Mouse (Mus musculus) kidney, embryonic 15.5 days (tissue): ENCODE results near the gene Kcnn4. TPM values are rescaled to one million over a fixed set of nuclear protein-coding genes. Genes with fewer than 3 reads are reported as not detected.

Source experiments
- ATAC-seq: fragments of 200-750 bp; cut with Nextera tagmentation; replicated peaks from 2 replicates; pipeline ENCODE4 v1.8.0; 2017; ENCODE audit warnings: moderate TSS enrichment; ENCODE audit not compliant: low FRiP score
- H3K27ac ChIP-seq: fragments of 300-500 bp; sonication (generic); 2 replicates; pipeline ENCODE4 v1.5.1; 2015; ENCODE audit warnings: mild to moderate bottlenecking, inconsistent platforms
- H3K27me3 ChIP-seq: fragments of 300-500 bp; sonication (generic); 2 replicates; pipeline ENCODE4 v1.6.1; 2015; ENCODE audit warnings: inconsistent platforms
- H3K36me3 ChIP-seq: fragments of 300-500 bp; sonication (generic); 2 replicates; pipeline ENCODE4 v1.6.1; 2015; ENCODE audit warnings: inconsistent platforms
- H3K4me1 ChIP-seq: fragments of 300-500 bp; sonication (generic); 2 replicates; pipeline ENCODE4 v1.6.1; 2015; ENCODE audit warnings: inconsistent platforms
- H3K4me2 ChIP-seq: fragments of 300-500 bp; sonication (generic); 2 replicates; pipeline ENCODE4 v1.6.1; 2015; ENCODE audit warnings: moderate library complexity, mild to moderate bottlenecking, inconsistent platforms
- H3K4me3 ChIP-seq: fragments of 300-500 bp; sonication (generic); replicated peaks from 2 replicates; pipeline ENCODE4 v1.5.1; 2015; ENCODE audit warnings: mild to moderate bottlenecking, inconsistent platforms
- H3K9ac ChIP-seq: fragments of 300-500 bp; sonication (generic); 2 replicates; pipeline ENCODE4 v1.6.1; 2015; ENCODE audit warnings: mild to moderate bottlenecking, inconsistent platforms
- H3K9me3 ChIP-seq: fragments of 300-500 bp; sonication (generic); replicated peaks from 2 replicates; pipeline ENCODE4 v1.6.1; 2016; ENCODE audit warnings: inconsistent platforms
- WGBS: fragments of 180-500 bp; shearing (Covaris S2); methylation state at CpG from one replicate; pipeline ENCODE4 v1.1.7; 2015; ENCODE audit warnings: mixed read lengths; 5-methylcytosine and 5-hydroxymethylcytosine counted together
- polyA plus RNA-seq: library from polyadenylated mRNA; unstranded; fragments of >200 nt; fragmentation: Nextera tagmentation; extraction: Ambion mirVana; gene quantifications from 2 replicates; pipeline ENCODE4 v1.2.1, GENCODE M21; 2015

The Kcnn4 gene
- polyA plus RNA-seq, 1 experiment from 2014 or later: 5.5 TPM

GRCm38 (mm10) chr7:24346444-24346843 lies 23.6 kb upstream of the Kcnn4 start:
- H3K36me3 ChIP-seq: no peaks in the 10 kb centered on the region
- no peaks in the 10 kb centered on the region for H3K9me3 ChIP-seq
- no peak for ATAC-seq
- no peaks in the 10 kb centered on the region for H3K4me1 ChIP-seq
- no peak overlapping the region for H3K4me2 ChIP-seq
- H3K4me3 ChIP-seq: no peak overlapping the region
- H3K9ac ChIP-seq: no peak overlapping the region
- no peak overlapping the region for H3K27ac ChIP-seq
- 71% methylated on average over 5 of the region's 5 CpGs for WGBS
- H3K27me3 ChIP-seq: 0 out of 2 replicates have a peak, but pooled peaks cover 3% of the 10 kb centered on the region

GRCm38 (mm10) chr7:24348896-24349295 lies 21.2 kb upstream of the Kcnn4 start, which contains the start of gene Lypd5:
TSS of gene Lypd5 (plus strand) at chr7:24349196.
- H3K4me2 ChIP-seq: no peak within 1 kb of the TSS
- no peak within 1 kb of the TSS for H3K9ac ChIP-seq
- 0 out of 2 replicates have a peak, but pooled peaks cover 7% of the 10 kb centered on the region for H3K27me3 ChIP-seq
- no peak for ATAC-seq
- H3K4me3 ChIP-seq: no peak within 1 kb of the TSS
- 40% methylated on average over 6 of the region's 6 CpGs for WGBS
- H3K27ac ChIP-seq: no peak within 1 kb of the TSS
- H3K4me1 ChIP-seq: no peaks in the 10 kb centered on the region
- H3K9me3 ChIP-seq: no peaks in the 10 kb centered on the region
- H3K36me3 ChIP-seq: no peaks in the 10 kb centered on the region

GRCm38 (mm10) chr7:24355646-24356045 lies 14.4 kb upstream of the Kcnn4 start:
- H3K4me1 ChIP-seq: no peaks in the 10 kb centered on the region
- H3K4me3 ChIP-seq: no peak overlapping the region
- no peak for ATAC-seq
- no peaks in the 10 kb centered on the region for H3K36me3 ChIP-seq
- H3K27me3 ChIP-seq: 0 out of 2 replicates have a peak, but pooled peaks cover 4% of the 10 kb centered on the region
- no peak overlapping the region for H3K27ac ChIP-seq
- 83% methylated on average over 6 of the region's 6 CpGs for WGBS
- no peak overlapping the region for H3K9ac ChIP-seq
- no peak overlapping the region for H3K4me2 ChIP-seq
- H3K9me3 ChIP-seq: no peaks in the 10 kb centered on the region

- Histone ChIP-seq H3K9ac (no peak overlapping the region), H3K4me2 (no peak overlapping the region), H3K9me3 (no peaks in the 10 kb centered on the region), H3K36me3 (no peaks in the 10 kb centered on the region), H3K4me3 (no peak overlapping the region), H3K27me3 (0 out of 2 replicates have a peak, but pooled peaks cover 4% of the 10 kb centered on the region), H3K27ac (no peak overlapping the region), H3K4me1 (no peaks in the 10 kb centered on the region)
- no peak for ATAC-seq
- WGBS: 77% methylated on average over 10 of the region's 10 CpGs
These were observed 14.0 kb upstream of the Kcnn4 start for GRCm38 (mm10) chr7:24356081-24356480.

GRCm38 (mm10) chr7:24357899-24358298 lies 12.2 kb upstream of the Kcnn4 start:
- no peak for ATAC-seq
- no peaks in the 10 kb centered on the region for H3K4me1 ChIP-seq
- WGBS: 52% methylated on average over 4 of the region's 4 CpGs
- no peak overlapping the region for H3K4me3 ChIP-seq
- H3K9ac ChIP-seq: no peak overlapping the region
- no peaks in the 10 kb centered on the region for H3K9me3 ChIP-seq
- 0 out of 2 replicates have a peak, but pooled peaks cover 4% of the 10 kb centered on the region for H3K27me3 ChIP-seq
- H3K36me3 ChIP-seq: no peaks in the 10 kb centered on the region
- H3K4me2 ChIP-seq: no peak overlapping the region
- no peak overlapping the region for H3K27ac ChIP-seq

- Histone ChIP-seq H3K4me3 (no peak overlapping the region), H3K9ac (no peak overlapping the region), H3K9me3 (no peaks in the 10 kb centered on the region), H3K4me2 (no peak overlapping the region), H3K27ac (no peak overlapping the region), H3K36me3 (no peaks in the 10 kb centered on the region), H3K27me3 (no peaks in the 10 kb centered on the region), H3K4me1 (no peaks in the 10 kb centered on the region)
- ATAC-seq: no peak
- WGBS: 24% methylated on average over 9 of the region's 9 CpGs
These were observed 10.8 kb upstream of the Kcnn4 start for GRCm38 (mm10) chr7:24359269-24359668.

- ATAC-seq: no peak
- no peaks in the 10 kb centered on the region for H3K4me1 ChIP-seq
- no peak overlapping the region for H3K27ac ChIP-seq
- no peaks in the 10 kb centered on the region for H3K36me3 ChIP-seq
- H3K9ac ChIP-seq: no peak overlapping the region
- no peaks in the 10 kb centered on the region for H3K9me3 ChIP-seq
- H3K4me2 ChIP-seq: no peak overlapping the region
- WGBS: 68% methylated on average over 4 of the region's 4 CpGs
- H3K4me3 ChIP-seq: no peak overlapping the region
- H3K27me3 ChIP-seq: no peaks in the 10 kb centered on the region
These were observed 9.1 kb upstream of the Kcnn4 start for GRCm38 (mm10) chr7:24361001-24361400.

GRCm38 (mm10) chr7:24363228-24363627 lies 6.8 kb upstream of the Kcnn4 start:
- Histone ChIP-seq H3K9ac (no peak overlapping the region), H3K27me3 (no peaks in the 10 kb centered on the region), H3K27ac (no peak overlapping the region), H3K9me3 (no peaks in the 10 kb centered on the region), H3K4me3 (no peak overlapping the region), H3K4me1 (no peaks in the 10 kb centered on the region), H3K36me3 (no peaks in the 10 kb centered on the region), H3K4me2 (no peak overlapping the region)
- ATAC-seq: no peak
- WGBS: 23% methylated on average over 7 of the region's 7 CpGs

GRCm38 (mm10) chr7:24364827-24365226 lies 5.2 kb upstream of the Kcnn4 start:
- Histone ChIP-seq H3K36me3 (no peaks in the 10 kb centered on the region), H3K4me2 (no peak overlapping the region), H3K4me1 (peaks cover 5% of the 10 kb centered on the region), H3K9me3 (no peaks in the 10 kb centered on the region), H3K9ac (no peak overlapping the region), H3K27ac (no peak overlapping the region), H3K4me3 (no peak overlapping the region), H3K27me3 (no peaks in the 10 kb centered on the region)
- 20% methylated on average over 10 of the region's 10 CpGs for WGBS
- ATAC-seq: peak; percentile 56; the same call in 1 of the 2 replicates

- Histone ChIP-seq H3K4me1 (peaks cover 11% of the 10 kb centered on the region), H3K36me3 (no peaks in the 10 kb centered on the region), H3K27ac (no peak overlapping the region), H3K9me3 (no peaks in the 10 kb centered on the region), H3K27me3 (no peaks in the 10 kb centered on the region), H3K4me3 (no peak overlapping the region), H3K9ac (no peak overlapping the region), H3K4me2 (no peak overlapping the region)
- 0 out of 2 replicates have a peak, but pooled peaks have one; percentile 10 for ATAC-seq
- WGBS: 77% methylated on average over 5 of the region's 5 CpGs
These were observed 4.6 kb upstream of the Kcnn4 start for GRCm38 (mm10) chr7:24365258-24366014.

- WGBS: 78% methylated on average over 14 of the region's 15 CpGs
- H3K36me3 ChIP-seq: no peaks in the 10 kb centered on the region
- ATAC-seq: no peak
- H3K27me3 ChIP-seq: no peaks in the 10 kb centered on the region
- no peak overlapping the region for H3K27ac ChIP-seq
- no peak overlapping the region for H3K4me2 ChIP-seq
- H3K9ac ChIP-seq: no peak overlapping the region
- H3K4me1 ChIP-seq: peaks cover 11% of the 10 kb centered on the region
- no peak overlapping the region for H3K4me3 ChIP-seq
- no peaks in the 10 kb centered on the region for H3K9me3 ChIP-seq
These were observed 3.1 kb upstream of the Kcnn4 start for GRCm38 (mm10) chr7:24366716-24367632.

- no peaks in the 10 kb centered on the region for H3K9me3 ChIP-seq
- no peak overlapping the region for H3K4me3 ChIP-seq
- H3K4me2 ChIP-seq: no peak overlapping the region
- no peak for ATAC-seq
- H3K27me3 ChIP-seq: no peaks in the 10 kb centered on the region
- H3K4me1 ChIP-seq: peaks cover 19% of the 10 kb centered on the region
- H3K36me3 ChIP-seq: no peaks in the 10 kb centered on the region
- 64% methylated on average over 4 of the region's 4 CpGs for WGBS
- no peak overlapping the region for H3K9ac ChIP-seq
- H3K27ac ChIP-seq: no peak overlapping the region
These were observed 1.8 kb upstream of the Kcnn4 start for GRCm38 (mm10) chr7:24368226-24368625.
